Mouse (Mus musculus) bone marrow, adult 2 months (tissue): ENCODE results near the gene Mrpl14.

Source experiments
- CTCF ChIP-seq: fragments of 200-500 bp; IDR thresholded peaks from 2 replicates; pipeline ENCODE4 v1.5.1; 2011; ENCODE audit warnings: low read length, control low read depth; ENCODE audit not compliant: control insufficient read depth, insufficient read depth
- POLR2A ChIP-seq: fragments of 200-500 bp; IDR thresholded peaks from 2 replicates; pipeline ENCODE4 v1.6.1; 2011; ENCODE audit warnings: low read depth, mild to moderate bottlenecking, control low read depth, low read length, borderline replicate concordance; ENCODE audit not compliant: control insufficient read depth

- TF ChIP-seq CTCF (no peak), POLR2A (no peak)
Observed at GRCm38 (mm10) chr17:45671821-45672220, 14.3 kb upstream of the Mrpl14 start.
